Mouse (Mus musculus): Measurements from ENCODE around the gene Tln1. TPM values are rescaled to one million over a fixed set of nuclear protein-coding genes. Genes with fewer than 3 reads are reported as not detected.

Tln1 gene
- total and polyA plus RNA-seq, 3 experiments, result 22.9 to 146 (median 112) TPM

DNA sequence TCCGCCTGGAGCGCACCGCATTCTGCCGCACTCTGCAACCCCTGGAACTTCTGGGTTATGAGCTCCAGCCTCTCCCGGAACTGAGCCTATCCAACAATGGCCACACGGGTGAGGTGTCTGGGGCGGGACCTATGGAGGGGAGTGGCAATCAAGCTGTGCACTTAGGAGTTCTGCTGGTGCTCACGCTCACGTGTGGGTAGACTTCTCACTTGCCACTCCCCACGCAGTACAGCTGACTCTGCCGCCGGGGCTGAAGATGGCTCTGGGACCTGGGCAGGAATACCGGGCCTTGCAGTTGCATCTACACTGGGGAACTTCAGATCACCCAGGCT lies 53.9 kb downstream of the Tln1 start (continued):
- TF ChIP-seq ETS1 (IDR thresholded peaks at IDR 0.05; ENCODE audit: low read depth, low read length) (no peak), CHD1 (IDR thresholded peaks at IDR 0.05; ENCODE audit: low read depth, low read length) (no peak), ZC3H11A (IDR thresholded peaks at IDR 0.05; ENCODE audit: low read depth, low read length) (no peak), EP300 (IDR thresholded peaks at IDR 0.05; ENCODE audit: low read depth in 1 of 2, low read length in 2 of 2) (no peak; a peak in 1 of 4 replicates), USF2 (IDR thresholded peaks at IDR 0.05; ENCODE audit: borderline replicate concordance in 1 of 2, insufficient read depth in 1 of 2, low read depth in 1 of 2, low read length in 2 of 2) (no peak), MAFK (IDR thresholded peaks at IDR 0.05; ENCODE audit: borderline replicate concordance, low read depth, low read length) (no peak), ZMIZ1 (IDR thresholded peaks at IDR 0.05; ENCODE audit: low read depth, low read length) (peak; percentile 95), E2F4 (IDR thresholded peaks at IDR 0.05; ENCODE audit: borderline replicate concordance, low read depth, low read length) (no peak)

DNA sequence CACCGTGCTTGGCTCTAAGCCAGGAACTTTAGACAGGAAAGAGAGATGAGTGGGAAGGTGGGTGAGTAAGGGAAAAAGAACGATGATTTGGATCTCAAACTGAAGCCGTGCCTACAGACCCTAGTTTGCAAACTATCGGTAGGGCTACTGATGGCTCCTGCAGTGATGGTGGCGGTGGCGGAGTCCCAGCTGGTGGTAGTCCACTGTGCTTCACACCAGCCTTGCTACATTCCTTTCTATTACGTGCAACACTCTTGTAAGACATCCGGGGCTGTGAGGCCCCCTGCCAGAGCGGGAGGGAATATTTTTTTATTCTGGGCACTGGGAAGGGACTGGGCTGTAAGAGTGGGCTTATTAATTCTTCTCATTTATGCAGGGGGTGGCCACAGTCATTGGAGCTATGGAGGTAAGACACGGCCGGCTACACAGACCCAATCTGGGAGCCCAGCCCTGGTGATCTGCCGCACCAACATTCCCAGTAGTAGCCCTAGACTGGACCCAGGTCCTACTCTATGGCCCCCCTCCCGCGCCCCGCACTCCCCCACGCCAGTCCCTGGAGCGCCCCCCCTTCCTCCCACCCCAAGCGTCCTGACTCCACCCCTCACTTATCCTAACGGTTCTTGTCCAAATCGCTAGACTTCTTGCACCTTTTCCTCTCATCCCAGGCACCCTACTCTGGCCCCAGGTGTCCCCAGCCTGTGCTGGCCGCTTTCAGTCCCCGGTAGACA lies 54.4 kb downstream of the Tln1 start:
- peak; percentile 46 for DNase-seq (ENCODE audit: low read depth, low spot score)
- Histone ChIP-seq H3K27ac (ENCODE audit: control insufficient read depth, low read depth, low read length) (peak overlapping the region; percentile 41), H3K79me2 (ENCODE audit: control insufficient read depth, insufficient read depth, low read length, poor library complexity) (no peaks in the 10 kb centered on the region; the same call in 1 of the 2 replicates), H3K9me3 (replicated peaks; ENCODE audit: insufficient read depth, low read length) (no peaks in the 10 kb centered on the region), H3K4me3 (ENCODE audit: control insufficient read depth in 1 of 2, insufficient read depth in 1 of 2, low read depth in 2 of 2, low read length in 2 of 2) (peak overlapping the region; percentile 71 to 91), H3K27me3 (ENCODE audit: control insufficient read depth in 1 of 2, insufficient read depth in 2 of 2, low read length in 2 of 2) (no peaks in the 10 kb centered on the region), H3K36me3 (ENCODE audit: control insufficient read depth in 1 of 2, insufficient read depth in 2 of 2, low read length in 2 of 2) (peaks cover 0 to 14% of the 10 kb centered on the region in 2 experiments; a peak in 2 of 4 replicates), H3K9ac (ENCODE audit: control insufficient read depth, low read depth, low read length, poor library complexity, severe bottlenecking) (peak overlapping the region; percentile 77), H3K4me1 (ENCODE audit: control insufficient read depth in 1 of 2, insufficient read depth in 2 of 2, low read length in 2 of 2) (peaks cover 12 to 27% of the 10 kb centered on the region in 2 experiments)
- TF ChIP-seq MAZ (IDR thresholded peaks at IDR 0.05; ENCODE audit: low read depth, low read length), result peak; percentile 71
- peak in 1 of 2 experiments; percentile 24; a peak in 1 of 4 replicates for TF ChIP-seq EP300 (IDR thresholded peaks at IDR 0.05; ENCODE audit: low read depth in 1 of 2, low read length in 2 of 2)
- TF ChIP-seq TBP (IDR thresholded peaks at IDR 0.05; ENCODE audit: low read depth, low read length), result no peak
- TF ChIP-seq POLR2A (IDR thresholded peaks at IDR 0.05; ENCODE audit: control insufficient read depth in 1 of 2, insufficient read depth in 1 of 2, low read depth in 1 of 2, low read length in 2 of 2, poor library complexity in 1 of 2), result no peak; a peak in 1 of 4 replicates
- TF ChIP-seq RAD21 (IDR thresholded peaks at IDR 0.05; ENCODE audit: low read depth, low read length), result no peak
- 0 out of 2 replicates have a peak, but pooled peaks have one; percentile 54 for TF ChIP-seq CHD1 (IDR thresholded peaks at IDR 0.05; ENCODE audit: low read depth, low read length)

DNA sequence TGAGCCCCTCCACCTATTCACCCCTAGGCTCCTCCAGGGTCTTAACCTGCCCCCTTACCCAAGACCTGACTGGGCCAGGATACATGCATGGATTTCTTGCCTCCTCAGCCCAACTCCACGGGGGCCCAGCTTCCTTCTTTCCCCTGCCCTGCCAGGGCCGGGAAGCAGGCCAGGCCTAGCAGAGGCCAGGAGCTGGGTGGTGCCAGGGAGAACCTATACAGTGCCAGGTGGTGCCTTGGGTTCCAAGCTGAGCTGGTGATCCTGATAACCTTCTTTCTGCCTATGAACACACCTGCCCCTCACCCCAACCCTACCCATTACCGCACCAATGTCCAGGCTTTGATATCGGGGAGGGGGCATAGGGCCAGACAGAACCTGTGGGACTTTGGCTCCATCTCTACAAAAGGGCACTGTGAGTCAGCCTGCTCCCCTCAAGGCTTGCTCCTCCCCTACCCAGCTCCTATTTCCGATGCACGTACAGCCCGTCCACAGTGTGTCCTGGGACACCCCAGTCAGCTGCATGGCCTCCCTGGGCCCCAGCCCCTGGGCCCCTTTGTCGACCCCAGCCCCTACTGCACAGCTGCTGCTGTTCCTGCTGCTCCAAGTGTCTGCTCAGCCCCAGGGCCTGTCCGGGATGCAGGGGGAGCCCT lies 55.8 kb downstream of the Tln1 start, which contains the start of gene Car9:
Car9 (plus strand) TSS at position 431 of the 650 bp plus-strand sequence.
- DNase-seq (ENCODE audit: low read depth, low spot score), result no peak
- Histone ChIP-seq H3K27me3 (ENCODE audit: control insufficient read depth in 1 of 2, insufficient read depth in 2 of 2, low read length in 2 of 2) (no peaks in the 10 kb centered on the region), H3K36me3 (ENCODE audit: control insufficient read depth in 1 of 2, insufficient read depth in 2 of 2, low read length in 2 of 2) (peaks cover 0 to 14% of the 10 kb centered on the region in 2 experiments; a peak in 2 of 4 replicates), H3K4me1 (ENCODE audit: control insufficient read depth in 1 of 2, insufficient read depth in 2 of 2, low read length in 2 of 2) (peaks cover 12 to 27% of the 10 kb centered on the region in 2 experiments), H3K9ac (ENCODE audit: control insufficient read depth, low read depth, low read length, poor library complexity, severe bottlenecking) (no peak within 1 kb of the TSS), H3K4me3 (ENCODE audit: control insufficient read depth in 1 of 2, insufficient read depth in 1 of 2, low read depth in 2 of 2, low read length in 2 of 2) (peak within 1 kb of the TSS; percentile 71 to 91; a peak in 3 of 4 replicates), H3K9me3 (replicated peaks; ENCODE audit: insufficient read depth, low read length) (no peaks in the 10 kb centered on the region), H3K27ac (ENCODE audit: control insufficient read depth, low read depth, low read length) (no peak within 1 kb of the TSS), H3K79me2 (ENCODE audit: control insufficient read depth, insufficient read depth, low read length, poor library complexity) (no peaks in the 10 kb centered on the region; the same call in 1 of the 2 replicates)
- no peak for TF ChIP-seq CHD1 (IDR thresholded peaks at IDR 0.05; ENCODE audit: low read depth, low read length)
- TF ChIP-seq TCF12 (IDR thresholded peaks at IDR 0.05; ENCODE audit: low read depth, low read length), result no peak
- no peak for TF ChIP-seq MAFK (IDR thresholded peaks at IDR 0.05; ENCODE audit: borderline replicate concordance, low read depth, low read length)
- TF ChIP-seq MXI1 (IDR thresholded peaks at IDR 0.05; ENCODE audit: low read depth, low read length), result no peak

Data from MEL (cell line).